Mouse (Mus musculus): ENCODE data around the gene Zfp995. TPM values are rescaled to one million over a fixed set of nuclear protein-coding genes. Genes with fewer than 3 reads are reported as not detected.
"Not testable (repeated sequence)": the region's sequence is repeated elsewhere in the genome, so short reads cannot be mapped to it uniquely, and the experiment has no call there.

Zfp995 gene
- 5.4 and 5.5 TPM in 2 replicates for polyA plus RNA-seq (2012; rRNA removed)

DNA sequence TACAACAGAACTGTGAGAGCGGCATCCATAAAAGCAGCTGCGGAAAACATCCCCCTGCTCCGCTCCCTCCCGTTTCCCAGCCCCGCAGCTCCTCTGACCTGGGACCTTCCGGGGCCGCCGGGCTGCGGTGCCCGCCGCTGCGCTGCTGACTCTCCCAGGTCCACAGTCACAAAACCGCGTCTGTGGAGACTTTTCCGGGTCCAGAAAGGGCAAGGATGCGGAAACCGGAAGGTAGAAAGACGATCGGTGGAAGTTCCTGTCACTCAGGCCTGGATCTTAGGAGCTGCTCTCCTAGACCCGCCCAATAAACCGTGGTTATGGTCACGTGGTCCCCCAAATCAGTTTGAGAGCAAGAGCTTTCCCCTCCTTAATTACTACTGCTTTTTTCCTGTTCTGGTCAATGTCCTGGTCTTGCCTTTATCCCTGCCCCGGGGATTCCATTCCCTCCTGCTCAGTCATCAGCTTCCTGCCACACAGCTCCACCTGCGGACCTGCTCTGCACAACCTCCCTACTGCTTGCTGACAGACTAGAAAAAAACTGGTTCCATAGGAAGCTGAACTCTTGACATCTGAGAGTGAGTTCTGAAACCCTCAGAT is at the start of gene Zfp995:
Zfp995 (minus strand) TSS at position 471 of the 597 bp plus-strand sequence.
- peak; percentile 29 for DNase-seq (ENCODE audit: low spot score)

DNA sequence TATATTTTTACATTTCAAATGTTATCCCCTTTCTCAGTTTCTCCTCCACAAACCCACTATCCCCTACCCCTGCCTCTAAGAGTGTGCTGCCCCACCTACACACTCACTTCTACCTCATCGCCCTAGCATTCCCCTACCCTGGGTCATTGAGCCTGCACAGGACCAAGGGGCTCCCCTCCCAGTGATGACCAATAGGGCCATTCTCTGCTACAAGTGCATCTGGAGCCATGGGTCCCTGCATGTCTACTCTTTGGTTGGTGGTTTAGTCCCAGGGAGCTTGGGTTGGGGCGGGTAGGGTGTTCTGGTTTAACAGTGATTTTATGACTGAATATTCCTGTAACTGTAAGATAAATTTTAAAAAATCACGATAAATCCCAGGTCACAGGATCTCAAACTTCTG is 687 bp downstream of the Zfp995 start:
- no peak for DNase-seq (ENCODE audit: low spot score)

DNA sequence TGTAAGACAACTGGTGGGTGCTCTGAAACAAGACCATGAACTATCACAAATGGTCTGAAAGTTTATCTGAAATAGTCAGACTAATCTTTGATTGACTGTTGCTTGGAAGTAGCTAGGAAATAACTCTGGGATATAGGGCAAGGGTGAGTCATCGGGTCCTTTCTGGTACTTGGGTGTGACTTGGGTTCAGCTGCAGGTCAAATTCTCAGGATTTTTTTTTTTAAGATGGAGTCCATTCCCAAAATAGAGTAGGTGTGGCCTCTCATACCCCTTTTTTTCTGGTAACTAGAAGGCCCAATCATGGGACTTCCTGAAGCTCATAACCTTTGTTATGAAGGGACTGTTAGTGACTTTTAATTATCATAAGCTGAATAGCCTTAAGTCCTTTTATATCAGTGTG is 38.5 kb downstream of the Zfp995 start:
- no peak for DNase-seq (ENCODE audit: low spot score)

DNA sequence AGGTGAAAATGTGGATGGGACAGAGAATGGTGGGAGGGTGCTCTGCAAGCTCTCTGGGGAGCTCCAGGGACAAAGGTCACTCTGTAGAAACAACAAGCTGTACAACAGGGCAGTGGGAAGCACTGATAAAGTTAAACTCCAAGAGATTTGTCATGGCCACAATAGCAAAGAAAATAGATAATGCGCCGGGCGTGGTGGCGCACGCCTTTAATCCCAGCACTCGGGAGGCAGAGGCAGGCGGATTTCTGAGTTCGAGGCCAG is 63.5 kb downstream of the Zfp995 start:
- not testable (repeated sequence) for DNase-seq (ENCODE audit: low spot score)

DNA sequence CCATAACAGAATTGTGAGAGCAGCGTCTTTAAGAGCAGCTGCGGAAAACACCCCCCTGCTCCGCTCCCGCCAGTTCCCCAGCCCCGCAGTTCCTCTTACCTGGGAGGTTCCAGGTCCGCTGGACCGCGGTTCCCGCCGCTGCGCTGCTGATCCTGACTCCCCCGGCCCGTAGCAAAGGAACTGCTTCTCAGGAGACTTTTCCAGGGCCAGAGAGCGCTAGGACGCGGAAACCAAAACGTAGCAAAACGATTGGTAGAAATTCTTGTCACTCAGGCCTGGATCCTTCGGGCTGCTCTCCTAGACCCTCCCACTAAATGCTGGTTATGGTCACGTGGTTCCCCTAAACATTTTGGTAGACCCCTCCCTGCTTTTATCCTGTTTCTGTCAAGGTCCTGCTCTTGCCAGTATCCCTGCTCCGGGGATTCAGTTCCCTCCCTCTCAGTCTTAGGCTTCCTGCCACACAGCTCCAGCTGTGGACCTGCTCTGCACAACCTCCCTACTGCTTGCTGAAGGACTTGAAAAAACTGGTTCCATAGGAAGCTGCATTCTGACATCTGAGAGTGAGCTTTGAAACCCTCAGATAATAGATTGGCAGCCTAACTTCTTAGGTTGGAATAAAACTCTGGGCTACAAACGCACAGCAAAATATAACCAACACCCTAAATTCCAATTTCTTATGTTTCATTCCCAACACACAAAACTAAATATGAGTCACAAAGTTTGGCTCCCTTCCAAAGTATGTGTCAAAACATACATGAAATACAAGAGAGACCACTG is 64.0 kb downstream of the Zfp995 start, which contains the start of gene Zfp820:
Zfp820 (minus strand) TSS at position 228 of the 777 bp plus-strand sequence.
- DNase-seq (ENCODE audit: low spot score), result peak; percentile 35

DNA sequence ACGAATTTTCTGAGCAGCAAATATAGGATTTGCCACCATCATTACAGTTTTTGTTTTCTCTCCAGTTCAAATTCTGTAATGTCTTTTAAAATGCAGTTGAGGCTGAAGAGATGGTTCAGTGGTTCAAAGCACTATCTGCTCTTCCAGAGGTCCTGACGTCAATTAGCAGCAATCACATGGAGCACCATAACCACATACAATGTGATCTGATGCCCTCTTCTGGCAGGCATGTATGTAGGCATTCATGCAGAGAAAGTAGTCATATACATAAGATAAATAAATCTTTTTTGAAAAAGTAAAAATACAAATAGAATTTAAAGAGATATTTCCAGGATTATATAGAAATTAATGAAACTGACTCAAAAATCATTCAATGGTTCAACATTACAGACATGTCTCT is 71.2 kb downstream of the Zfp995 start:
- DNase-seq (ENCODE audit: low spot score), result no peak

Other genes starting within 250 kb of the Zfp995 start
- 3.2 and 3.5 TPM in 2 replicates for gene Gm10226, start 218.1 kb downstream of the Zfp995 start, polyA plus RNA-seq (2012; rRNA removed)
- gene Zfp760, start 202.2 kb downstream of the Zfp995 start, polyA plus RNA-seq (2012; rRNA removed), result 6.8 and 8.3 TPM in 2 replicates
- 4.4 and 4.6 TPM in 2 replicates for gene Zfp229, start 179.1 kb downstream of the Zfp995 start, polyA plus RNA-seq (2012; rRNA removed)
- 2.4 and 2.8 TPM in 2 replicates for gene Zfp820, start 64.2 kb downstream of the Zfp995 start, polyA plus RNA-seq (2012; rRNA removed)
- gene Zfp942, start 52.5 kb upstream of the Zfp995 start, polyA plus RNA-seq (2012; rRNA removed), result 8.1 and 9.5 TPM in 2 replicates
- 16.7 and 19.8 TPM in 2 replicates for gene Zfp943, start 52.6 kb upstream of the Zfp995 start, polyA plus RNA-seq (2012; rRNA removed)

Data from urinary bladder, adult 2 months (tissue).